Mouse (Mus musculus): ENCODE measurements around the gene Fthl17e. TPM values are rescaled to one million over a fixed set of nuclear protein-coding genes. Genes with fewer than 3 reads are reported as not detected.
A peak's percentile ranks its signal among the peaks of the same experiment; 100 is the strongest.
"Not testable (repeated sequence)": the region's sequence is repeated elsewhere in the genome, so short reads cannot be mapped to it uniquely, and the experiment has no call there.

The Fthl17e gene
- polyA plus RNA-seq (2014; fragmentation: Nextera tagmentation; extraction: Ambion mirVana), result not detected in 2 replicates

- not testable (repeated sequence) for H3K4me2 ChIP-seq (replicated peaks); ATAC-seq (ENCODE audit: low FRiP score); H3K27me3 ChIP-seq (ENCODE audit: control insufficient read depth, insufficient read depth, low read length); H3K36me3 ChIP-seq (replicated peaks; ENCODE audit: control insufficient read depth, insufficient read depth); H3K4me1 ChIP-seq (replicated peaks; ENCODE audit: control insufficient read depth, insufficient read depth, low read length); DNase-seq (ENCODE audit: low spot score); H3K4me3 ChIP-seq (replicated peaks; ENCODE audit: low read length); H3K9ac ChIP-seq; H3K9me3 ChIP-seq (ENCODE audit: control insufficient read depth, low read length); H3K27ac ChIP-seq
- WGBS, result 100% methylated on average over 1 of the region's 10 CpGs
Measured at GRCm38 (mm10) chrX:9033193-9033592, at the start of gene Fthl17e. TSS of gene Fthl17e (plus strand) at chrX:9033493.

- H3K9ac ChIP-seq; H3K9me3 ChIP-seq (ENCODE audit: control insufficient read depth, low read length); H3K36me3 ChIP-seq (replicated peaks; ENCODE audit: control insufficient read depth, insufficient read depth); H3K4me2 ChIP-seq (replicated peaks); H3K27me3 ChIP-seq (ENCODE audit: control insufficient read depth, insufficient read depth, low read length); H3K4me3 ChIP-seq (replicated peaks; ENCODE audit: low read length); DNase-seq (ENCODE audit: low spot score); H3K4me1 ChIP-seq (replicated peaks; ENCODE audit: control insufficient read depth, insufficient read depth, low read length); H3K27ac ChIP-seq; ATAC-seq (ENCODE audit: low FRiP score): not testable (repeated sequence)
- no CpG with 5 or more reads among the region's 9 CpGs for WGBS
Measured at GRCm38 (mm10) chrX:8986655-8987054, 46.6 kb upstream of the Fthl17e start, which contains the start of gene Fthl17d. TSS of gene Fthl17d (minus strand) at chrX:8986755.

GRCm38 (mm10) chrX:9016079-9016478 lies 17.2 kb upstream of the Fthl17e start:
- DNase-seq (ENCODE audit: low spot score), result no peak
- H3K4me2 ChIP-seq (replicated peaks), result no peak overlapping the region
- no peak overlapping the region for H3K9ac ChIP-seq
- H3K9me3 ChIP-seq (ENCODE audit: control insufficient read depth, low read length), result no peaks in the 10 kb centered on the region
- no peaks in the 10 kb centered on the region for H3K36me3 ChIP-seq (replicated peaks; ENCODE audit: control insufficient read depth, insufficient read depth)
- H3K4me3 ChIP-seq (replicated peaks; ENCODE audit: low read length), result no peak overlapping the region
- H3K27ac ChIP-seq, result no peak overlapping the region
- H3K27me3 ChIP-seq (ENCODE audit: control insufficient read depth, insufficient read depth, low read length), result no peaks in the 10 kb centered on the region
- 36% methylated on average over 1 of the region's 1 CpGs for WGBS
- ATAC-seq (ENCODE audit: low FRiP score), result 0 out of 2 replicates have a peak, but pooled peaks have one; percentile 27
- no peaks in the 10 kb centered on the region for H3K4me1 ChIP-seq (replicated peaks; ENCODE audit: control insufficient read depth, insufficient read depth, low read length)

- no peak overlapping the region for H3K4me3 ChIP-seq (replicated peaks; ENCODE audit: low read length)
- H3K27me3 ChIP-seq (ENCODE audit: control insufficient read depth, insufficient read depth, low read length), result no peaks in the 10 kb centered on the region
- no peak overlapping the region for H3K9ac ChIP-seq
- H3K4me1 ChIP-seq (replicated peaks; ENCODE audit: control insufficient read depth, insufficient read depth, low read length), result no peaks in the 10 kb centered on the region
- H3K4me2 ChIP-seq (replicated peaks), result no peak overlapping the region
- no peak for DNase-seq (ENCODE audit: low spot score)
- 62% methylated on average over 10 of the region's 10 CpGs for WGBS
- no peaks in the 10 kb centered on the region for H3K36me3 ChIP-seq (replicated peaks; ENCODE audit: control insufficient read depth, insufficient read depth)
- H3K27ac ChIP-seq, result no peak overlapping the region
- H3K9me3 ChIP-seq (ENCODE audit: control insufficient read depth, low read length), result no peaks in the 10 kb centered on the region
- no peak for ATAC-seq (ENCODE audit: low FRiP score)
Measured at GRCm38 (mm10) chrX:9019481-9019880, 13.8 kb upstream of the Fthl17e start.

- ATAC-seq (ENCODE audit: low FRiP score); H3K4me1 ChIP-seq (replicated peaks; ENCODE audit: control insufficient read depth, insufficient read depth, low read length); H3K4me2 ChIP-seq (replicated peaks); H3K4me3 ChIP-seq (replicated peaks; ENCODE audit: low read length); H3K9ac ChIP-seq; DNase-seq (ENCODE audit: low spot score); H3K27me3 ChIP-seq (ENCODE audit: control insufficient read depth, insufficient read depth, low read length); H3K27ac ChIP-seq; H3K9me3 ChIP-seq (ENCODE audit: control insufficient read depth, low read length); H3K36me3 ChIP-seq (replicated peaks; ENCODE audit: control insufficient read depth, insufficient read depth): not testable (repeated sequence)
- WGBS, result 30% methylated on average over 3 of the region's 4 CpGs
Measured at GRCm38 (mm10) chrX:9041611-9042010, 8.3 kb downstream of the Fthl17e start.

GRCm38 (mm10) chrX:9060952-9061351 lies 27.7 kb downstream of the Fthl17e start:
- not testable (repeated sequence) for H3K4me3 ChIP-seq (replicated peaks; ENCODE audit: low read length); H3K9me3 ChIP-seq (ENCODE audit: control insufficient read depth, low read length); DNase-seq (ENCODE audit: low spot score); H3K4me2 ChIP-seq (replicated peaks); H3K27me3 ChIP-seq (ENCODE audit: control insufficient read depth, insufficient read depth, low read length); ATAC-seq (ENCODE audit: low FRiP score); H3K27ac ChIP-seq; H3K36me3 ChIP-seq (replicated peaks; ENCODE audit: control insufficient read depth, insufficient read depth); H3K9ac ChIP-seq; H3K4me1 ChIP-seq (replicated peaks; ENCODE audit: control insufficient read depth, insufficient read depth, low read length)
- WGBS, result 36% methylated on average over 7 of the region's 9 CpGs

GRCm38 (mm10) chrX:9062101-9062500 lies 28.8 kb downstream of the Fthl17e start:
- Histone ChIP-seq H3K9ac (no peak overlapping the region), H3K9me3 (ENCODE audit: control insufficient read depth, low read length) (0 out of 2 replicates have a peak, but pooled peaks cover 5% of the 10 kb centered on the region), H3K4me2 (replicated peaks) (no peak overlapping the region), H3K27me3 (ENCODE audit: control insufficient read depth, insufficient read depth, low read length) (no peaks in the 10 kb centered on the region), H3K27ac (no peak overlapping the region), H3K4me3 (replicated peaks; ENCODE audit: low read length) (no peak overlapping the region), H3K4me1 (replicated peaks; ENCODE audit: control insufficient read depth, insufficient read depth, low read length) (no peaks in the 10 kb centered on the region), H3K36me3 (replicated peaks; ENCODE audit: control insufficient read depth, insufficient read depth) (no peaks in the 10 kb centered on the region)
- DNase-seq (ENCODE audit: low spot score) (no peak), ATAC-seq (ENCODE audit: low FRiP score) (no peak)
- 89% methylated on average over 4 of the region's 4 CpGs for WGBS

GRCm38 (mm10) chrX:9062715-9063114 lies 29.4 kb downstream of the Fthl17e start, which contains the start of gene Fthl17f:
TSS of gene Fthl17f (plus strand) at chrX:9063015.
- not testable (repeated sequence) for H3K4me1 ChIP-seq (replicated peaks; ENCODE audit: control insufficient read depth, insufficient read depth, low read length); H3K4me3 ChIP-seq (replicated peaks; ENCODE audit: low read length); H3K36me3 ChIP-seq (replicated peaks; ENCODE audit: control insufficient read depth, insufficient read depth); H3K9me3 ChIP-seq (ENCODE audit: control insufficient read depth, low read length); H3K4me2 ChIP-seq (replicated peaks); H3K27me3 ChIP-seq (ENCODE audit: control insufficient read depth, insufficient read depth, low read length); DNase-seq (ENCODE audit: low spot score); ATAC-seq (ENCODE audit: low FRiP score); H3K27ac ChIP-seq; H3K9ac ChIP-seq
- WGBS, result 88% methylated on average over 11 of the region's 11 CpGs

- 12% methylated on average over 7 of the region's 10 CpGs for WGBS
- not testable (repeated sequence) for H3K4me3 ChIP-seq (replicated peaks; ENCODE audit: low read length); H3K4me2 ChIP-seq (replicated peaks); H3K4me1 ChIP-seq (replicated peaks; ENCODE audit: control insufficient read depth, insufficient read depth, low read length); H3K27me3 ChIP-seq (ENCODE audit: control insufficient read depth, insufficient read depth, low read length); DNase-seq (ENCODE audit: low spot score); H3K9me3 ChIP-seq (ENCODE audit: control insufficient read depth, low read length); H3K36me3 ChIP-seq (replicated peaks; ENCODE audit: control insufficient read depth, insufficient read depth); H3K9ac ChIP-seq; H3K27ac ChIP-seq
- ATAC-seq (ENCODE audit: low FRiP score), result peak; percentile 68; the same call in 1 of the 2 replicates
Measured at GRCm38 (mm10) chrX:9077699-9078098, 44.4 kb downstream of the Fthl17e start.
